Mouse (Mus musculus): ENCODE data around the gene Rnf180. TPM values are rescaled to one million over a fixed set of nuclear protein-coding genes. Genes with fewer than 3 reads are reported as not detected.
A peak's percentile ranks its signal among the peaks of the same experiment; 100 is the strongest.
"Not testable (repeated sequence)": the region's sequence is repeated elsewhere in the genome, so short reads cannot be mapped to it uniquely, and the experiment has no call there.

Rnf180 gene
- polyA plus RNA-seq (2016; fragmentation: Nextera tagmentation; extraction: Ambion mirVana), result 1.5 and 3.2 TPM in 2 replicates

- no peak for DNase-seq (ENCODE audit: low spot score)
- Histone ChIP-seq H3K4me3 (peak within 1 kb of the TSS; percentile 85), H3K4me1 (peaks cover 7% of the 10 kb centered on the region), H3K27me3 (ENCODE audit: insufficient read depth, poor library complexity, severe bottlenecking) (peaks cover 13% of the 10 kb centered on the region), H3K36me3 (no peaks in the 10 kb centered on the region), H3K9me3 (no peaks in the 10 kb centered on the region), H3K27ac (peak within 1 kb of the TSS; percentile 91)
- WGBS, result 50% methylated on average over 11 of the region's 11 CpGs
These were observed at the start of gene Rnf180 for GRCm38 (mm10) chr13:105294715-105295114. Rnf180 (minus strand) TSS chr13:105294815.

GRCm38 (mm10) chr13:105331199-105331968 is 36.8 kb upstream of the Rnf180 start:
- Histone ChIP-seq H3K36me3 (no peaks in the 10 kb centered on the region), H3K4me3 (no peak overlapping the region), H3K27me3 (ENCODE audit: insufficient read depth, poor library complexity, severe bottlenecking) (no peaks in the 10 kb centered on the region), H3K4me1 (no peaks in the 10 kb centered on the region), H3K9me3 (no peaks in the 10 kb centered on the region), H3K27ac (no peak overlapping the region)
- no peak for DNase-seq (ENCODE audit: low spot score)
- WGBS, result 59% methylated on average over 5 of the region's 5 CpGs

GRCm38 (mm10) chr13:105326946-105327345 is 32.3 kb upstream of the Rnf180 start:
- Histone ChIP-seq H3K4me1 (no peaks in the 10 kb centered on the region), H3K9me3 (no peaks in the 10 kb centered on the region), H3K27me3 (ENCODE audit: insufficient read depth, poor library complexity, severe bottlenecking) (no peaks in the 10 kb centered on the region), H3K27ac (no peak overlapping the region), H3K36me3 (no peaks in the 10 kb centered on the region), H3K4me3 (no peak overlapping the region)
- DNase-seq (ENCODE audit: low spot score), result no peak
- 61% methylated on average over 1 of the region's 1 CpGs for WGBS

- no peak for DNase-seq (ENCODE audit: low spot score)
- H3K27me3 ChIP-seq (ENCODE audit: insufficient read depth, poor library complexity, severe bottlenecking), result no peaks in the 10 kb centered on the region
- no peak overlapping the region for H3K27ac ChIP-seq
- no peaks in the 10 kb centered on the region for H3K9me3 ChIP-seq
- WGBS, result 72% methylated on average over 1 of the region's 1 CpGs
- no peaks in the 10 kb centered on the region for H3K36me3 ChIP-seq
- H3K4me3 ChIP-seq, result no peak overlapping the region
- no peaks in the 10 kb centered on the region for H3K4me1 ChIP-seq
These were observed 22.3 kb upstream of the Rnf180 start for GRCm38 (mm10) chr13:105316926-105317325.

GRCm38 (mm10) chr13:105316009-105316408 is 21.4 kb upstream of the Rnf180 start:
- WGBS, result 79% methylated on average over 6 of the region's 6 CpGs
- Histone ChIP-seq H3K27ac (no peak overlapping the region), H3K36me3 (no peaks in the 10 kb centered on the region), H3K4me3 (no peak overlapping the region), H3K9me3 (no peaks in the 10 kb centered on the region), H3K27me3 (ENCODE audit: insufficient read depth, poor library complexity, severe bottlenecking) (no peaks in the 10 kb centered on the region), H3K4me1 (no peaks in the 10 kb centered on the region)
- DNase-seq (ENCODE audit: low spot score), result no peak

GRCm38 (mm10) chr13:105312763-105313162 is 18.1 kb upstream of the Rnf180 start:
- H3K4me3 ChIP-seq, result no peak overlapping the region
- no peak overlapping the region for H3K27ac ChIP-seq
- 77% methylated on average over 6 of the region's 6 CpGs for WGBS
- DNase-seq (ENCODE audit: low spot score), result no peak
- H3K27me3 ChIP-seq (ENCODE audit: insufficient read depth, poor library complexity, severe bottlenecking), result no peaks in the 10 kb centered on the region
- no peaks in the 10 kb centered on the region for H3K9me3 ChIP-seq
- H3K36me3 ChIP-seq, result no peaks in the 10 kb centered on the region
- no peaks in the 10 kb centered on the region for H3K4me1 ChIP-seq

GRCm38 (mm10) chr13:105310562-105310961 is 15.9 kb upstream of the Rnf180 start:
- not testable (repeated sequence) for H3K27ac ChIP-seq; H3K4me1 ChIP-seq; DNase-seq (ENCODE audit: low spot score); H3K9me3 ChIP-seq; H3K27me3 ChIP-seq (ENCODE audit: insufficient read depth, poor library complexity, severe bottlenecking); H3K4me3 ChIP-seq; H3K36me3 ChIP-seq
- 64% methylated on average over 4 of the region's 4 CpGs for WGBS

GRCm38 (mm10) chr13:105305513-105305912 is 10.9 kb upstream of the Rnf180 start:
- WGBS, result 64% methylated on average over 2 of the region's 2 CpGs

GRCm38 (mm10) chr13:105304054-105304453 is 9.4 kb upstream of the Rnf180 start:
- Histone ChIP-seq H3K4me3 (no peak overlapping the region), H3K9me3 (no peaks in the 10 kb centered on the region), H3K36me3 (no peaks in the 10 kb centered on the region), H3K27me3 (ENCODE audit: insufficient read depth, poor library complexity, severe bottlenecking) (no peaks in the 10 kb centered on the region), H3K27ac (no peak overlapping the region), H3K4me1 (no peaks in the 10 kb centered on the region)
- WGBS, result 64% methylated on average over 4 of the region's 4 CpGs
- no peak for DNase-seq (ENCODE audit: low spot score)

More at GRCm38 (mm10) chr13:105305513-105305912, 10.9 kb upstream of the Rnf180 start:
- Histone ChIP-seq H3K9me3 (no peaks in the 10 kb centered on the region), H3K4me1 (no peaks in the 10 kb centered on the region), H3K27ac (no peak overlapping the region), H3K27me3 (ENCODE audit: insufficient read depth, poor library complexity, severe bottlenecking) (no peaks in the 10 kb centered on the region), H3K4me3 (no peak overlapping the region), H3K36me3 (no peaks in the 10 kb centered on the region)
- no peak for DNase-seq (ENCODE audit: low spot score)

- no peaks in the 10 kb centered on the region for H3K36me3 ChIP-seq
- WGBS, result 75% methylated on average over 4 of the region's 4 CpGs
- H3K27me3 ChIP-seq (ENCODE audit: insufficient read depth, poor library complexity, severe bottlenecking), result peaks cover 8% of the 10 kb centered on the region
- H3K4me1 ChIP-seq, result no peaks in the 10 kb centered on the region
- no peak overlapping the region for H3K27ac ChIP-seq
- no peak for DNase-seq (ENCODE audit: low spot score)
- H3K9me3 ChIP-seq, result no peaks in the 10 kb centered on the region
- no peak overlapping the region for H3K4me3 ChIP-seq
These were observed 5.4 kb upstream of the Rnf180 start for GRCm38 (mm10) chr13:105300009-105300346.

GRCm38 (mm10) chr13:105299162-105300008 is 4.8 kb upstream of the Rnf180 start:
- no peak overlapping the region for H3K27ac ChIP-seq
- peaks cover 13% of the 10 kb centered on the region for H3K27me3 ChIP-seq (ENCODE audit: insufficient read depth, poor library complexity, severe bottlenecking)
- WGBS, result 65% methylated on average over 4 of the region's 4 CpGs
- DNase-seq (ENCODE audit: low spot score), result no peak
- H3K36me3 ChIP-seq, result no peaks in the 10 kb centered on the region
- H3K4me3 ChIP-seq, result no peak overlapping the region
- H3K9me3 ChIP-seq, result no peaks in the 10 kb centered on the region
- no peaks in the 10 kb centered on the region for H3K4me1 ChIP-seq

GRCm38 (mm10) chr13:105293781-105294667 is 591 bp downstream of the Rnf180 start:
- Histone ChIP-seq H3K9me3 (no peaks in the 10 kb centered on the region), H3K27ac (peak overlapping the region; percentile 91), H3K4me3 (peak overlapping the region; percentile 85), H3K36me3 (no peaks in the 10 kb centered on the region), H3K27me3 (ENCODE audit: insufficient read depth, poor library complexity, severe bottlenecking) (peaks cover 13% of the 10 kb centered on the region), H3K4me1 (peaks cover 7% of the 10 kb centered on the region)
- under 1% methylated on average over 87 of the region's 91 CpGs for WGBS
- no peak for DNase-seq (ENCODE audit: low spot score)
